Mouse (Mus musculus) limb, embryonic 11.5 days (tissue): ENCODE data around the gene Megf8. TPM values are rescaled to one million over a fixed set of nuclear protein-coding genes. Genes with fewer than 3 reads are reported as not detected.

Experiments
- ATAC-seq: fragments of 200-750 bp; cut with Nextera tagmentation; 2 replicates; pipeline ENCODE4 v1.8.0; 2017; ENCODE audit warnings: low read depth; ENCODE audit not compliant: insufficient number of reproducible peaks, low FRiP score, low TSS enrichment
- DNase-seq: peaks from one replicate; pipeline ENCODE4 v3.0.0-alpha.2; 2015; ENCODE audit warnings: low spot score
- H3K27ac ChIP-seq: fragments of 300-500 bp; sonication (generic); replicated peaks from 2 replicates; pipeline ENCODE4 v1.5.1; 2014; ENCODE audit warnings: low read depth, mild to moderate bottlenecking, low read length
- H3K27me3 ChIP-seq: fragments of 300-500 bp; sonication (generic); 2 replicates; pipeline ENCODE4 v1.6.1; 2014; ENCODE audit warnings: mild to moderate bottlenecking, low read length, mixed read lengths; ENCODE audit not compliant: control insufficient read depth, insufficient read depth
- H3K36me3 ChIP-seq: fragments of 300-500 bp; sonication (generic); 2 replicates; pipeline ENCODE4 v1.6.1; 2014; ENCODE audit warnings: mild to moderate bottlenecking, low read length, moderate library complexity, mixed read lengths; ENCODE audit not compliant: control insufficient read depth, insufficient read depth
- H3K4me1 ChIP-seq: fragments of 300-500 bp; sonication (generic); 2 replicates; pipeline ENCODE4 v1.6.1; 2014; ENCODE audit warnings: low read length, mixed read lengths; ENCODE audit not compliant: control insufficient read depth, insufficient read depth
- H3K4me2 ChIP-seq: fragments of 300-500 bp; sonication (generic); 2 replicates; pipeline ENCODE4 v1.6.1; 2014; ENCODE audit warnings: low read depth, mild to moderate bottlenecking, moderate library complexity; ENCODE audit not compliant: severe bottlenecking
- H3K4me3 ChIP-seq: fragments of 300-500 bp; sonication (generic); 2 replicates; pipeline ENCODE4 v1.5.1; 2014; ENCODE audit warnings: low read depth, low read length
- H3K9ac ChIP-seq: fragments of 300-500 bp; sonication (generic); 2 replicates; pipeline ENCODE4 v1.6.1; 2014; ENCODE audit warnings: mild to moderate bottlenecking, low read length
- H3K9me3 ChIP-seq: fragments of 300-500 bp; sonication (generic); 2 replicates; pipeline ENCODE4 v1.6.1; 2016; ENCODE audit warnings: low read length; ENCODE audit not compliant: control insufficient read depth
- WGBS: fragments of 180-500 bp; shearing (Covaris S2); extraction: QIAGEN DNeasy Blood & Tissue Kit; methylation state at CpG from one replicate; pipeline ENCODE4 v1.1.7; 2014; 5-methylcytosine and 5-hydroxymethylcytosine counted together
- polyA plus RNA-seq: library from polyadenylated mRNA; unstranded; fragments of >200 nt; fragmentation: Nextera tagmentation; extraction: Ambion mirVana; gene quantifications from 2 replicates; pipeline ENCODE4 v1.2.1, GENCODE M21; 2014

Megf8 gene
- polyA plus RNA-seq, 1 experiment from 2014 or later, result 14.4 TPM

GRCm38 (mm10) chr7:25391856-25392453 is 75.0 kb downstream of the Megf8 start:
- H3K36me3 ChIP-seq, result no peaks in the 10 kb centered on the region
- no peak overlapping the region for H3K9ac ChIP-seq
- H3K27ac ChIP-seq, result no peak overlapping the region
- WGBS, result 73% methylated on average over 2 of the region's 2 CpGs
- no peaks in the 10 kb centered on the region for H3K9me3 ChIP-seq
- H3K27me3 ChIP-seq, result no peaks in the 10 kb centered on the region
- no peak for DNase-seq
- ATAC-seq, result no peak
- no peak overlapping the region for H3K4me2 ChIP-seq
- 0 out of 2 replicates have a peak, but pooled peaks cover 4% of the 10 kb centered on the region for H3K4me1 ChIP-seq
- no peak overlapping the region for H3K4me3 ChIP-seq

GRCm38 (mm10) chr7:25392851-25393250 is 75.9 kb downstream of the Megf8 start:
- no peak for ATAC-seq

GRCm38 (mm10) chr7:25393451-25394210 is 76.7 kb downstream of the Megf8 start:
- H3K27me3 ChIP-seq, result no peaks in the 10 kb centered on the region
- no peak overlapping the region for H3K27ac ChIP-seq
- 79% methylated on average over 8 of the region's 8 CpGs for whole genome bisulfite sequencing
- no peaks in the 10 kb centered on the region for H3K9me3 ChIP-seq
- no peak overlapping the region for H3K4me2 ChIP-seq
- no peaks in the 10 kb centered on the region for H3K36me3 ChIP-seq
- no peak overlapping the region for H3K9ac ChIP-seq
- no peak overlapping the region for H3K4me3 ChIP-seq
- ATAC-seq (no peak), DNase-seq (no peak)
- 0 out of 2 replicates have a peak, but pooled peaks cover 6% of the 10 kb centered on the region for H3K4me1 ChIP-seq

More at GRCm38 (mm10) chr7:25392851-25393250, 75.9 kb downstream of the Megf8 start:
- H3K27me3 ChIP-seq, result no peaks in the 10 kb centered on the region
- DNase-seq, result no peak
- H3K9ac ChIP-seq, result no peak overlapping the region
- no peak overlapping the region for H3K4me3 ChIP-seq
- H3K4me1 ChIP-seq, result 0 out of 2 replicates have a peak, but pooled peaks cover 4% of the 10 kb centered on the region
- no peak overlapping the region for H3K27ac ChIP-seq
- no peaks in the 10 kb centered on the region for H3K36me3 ChIP-seq
- no peaks in the 10 kb centered on the region for H3K9me3 ChIP-seq
- no peak overlapping the region for H3K4me2 ChIP-seq
- WGBS, result 53% methylated on average over 7 of the region's 7 CpGs

- DNase-seq (no peak), ATAC-seq (no peak)
- no peaks in the 10 kb centered on the region for H3K9me3 ChIP-seq
- H3K27ac ChIP-seq, result no peak overlapping the region
- H3K4me3 ChIP-seq, result peak overlapping the region; percentile 72
- H3K4me2 ChIP-seq, result peak overlapping the region; percentile 81
- H3K36me3 ChIP-seq, result no peaks in the 10 kb centered on the region
- no peaks in the 10 kb centered on the region for H3K27me3 ChIP-seq
- 21% methylated on average over 7 of the region's 7 CpGs for WGBS
- H3K9ac ChIP-seq, result peak overlapping the region; percentile 59; the same call in 1 of the 2 replicates
- H3K4me1 ChIP-seq, result 0 out of 2 replicates have a peak, but pooled peaks cover 6% of the 10 kb centered on the region
These were observed 77.8 kb downstream of the Megf8 start for GRCm38 (mm10) chr7:25394754-25395153.

GRCm38 (mm10) chr7:25395186-25395557 is 78.2 kb downstream of the Megf8 start:
- no peaks in the 10 kb centered on the region for H3K9me3 ChIP-seq
- 0 out of 2 replicates have a peak, but pooled peaks have one; percentile 28 for ATAC-seq
- no peaks in the 10 kb centered on the region for H3K36me3 ChIP-seq
- WGBS, result 1% methylated on average over 22 of the region's 22 CpGs
- H3K27me3 ChIP-seq, result no peaks in the 10 kb centered on the region
- no peak for DNase-seq
- H3K9ac ChIP-seq, result peak overlapping the region; percentile 59
- peak overlapping the region; percentile 72 for H3K4me3 ChIP-seq
- peak overlapping the region; percentile 81 for H3K4me2 ChIP-seq
- no peak overlapping the region for H3K27ac ChIP-seq
- H3K4me1 ChIP-seq, result 0 out of 2 replicates have a peak, but pooled peaks cover 9% of the 10 kb centered on the region

GRCm38 (mm10) chr7:25395558-25396521 is 78.9 kb downstream of the Megf8 start:
- no peaks in the 10 kb centered on the region for H3K27me3 ChIP-seq
- H3K36me3 ChIP-seq, result no peaks in the 10 kb centered on the region
- H3K27ac ChIP-seq, result no peak overlapping the region; the same call in 1 of the 2 replicates
- H3K4me2 ChIP-seq, result peak overlapping the region; percentile 81
- H3K4me1 ChIP-seq, result 0 out of 2 replicates have a peak, but pooled peaks cover 9% of the 10 kb centered on the region
- H3K9me3 ChIP-seq, result no peaks in the 10 kb centered on the region
- WGBS, result 7% methylated on average over 49 of the region's 52 CpGs
- ATAC-seq, result peak; percentile 93
- H3K9ac ChIP-seq, result peak overlapping the region; percentile 59
- H3K4me3 ChIP-seq, result peak overlapping the region; percentile 72
- peak; percentile 92 for DNase-seq

- Histone ChIP-seq H3K9me3 (no peaks in the 10 kb centered on the region), H3K4me2 (peak overlapping the region; percentile 4; the same call in 1 of the 2 replicates), H3K36me3 (no peaks in the 10 kb centered on the region), H3K4me3 (no peak overlapping the region), H3K9ac (no peak overlapping the region), H3K4me1 (peaks cover 9% of the 10 kb centered on the region; the same call in 1 of the 2 replicates), H3K27ac (no peak overlapping the region; the same call in 1 of the 2 replicates), H3K27me3 (no peaks in the 10 kb centered on the region)
- no peak for DNase-seq
- WGBS, result 87% methylated on average over 14 of the region's 14 CpGs
- no peak for ATAC-seq
These were observed 79.7 kb downstream of the Megf8 start for GRCm38 (mm10) chr7:25396621-25397020.

GRCm38 (mm10) chr7:25398610-25399009 is 81.6 kb downstream of the Megf8 start, which contains the start of gene Lipe:
TSS of gene Lipe (minus strand) at chr7:25398710.
- DNase-seq, result no peak
- 93% methylated on average over 1 of the region's 1 CpGs for WGBS
- peaks cover 21% of the 10 kb centered on the region for H3K4me1 ChIP-seq
- no peak within 1 kb of the TSS for H3K27ac ChIP-seq
- H3K4me3 ChIP-seq, result no peak within 1 kb of the TSS
- no peak within 1 kb of the TSS; the same call in 1 of the 2 replicates for H3K4me2 ChIP-seq
- no peak for ATAC-seq
- H3K27me3 ChIP-seq, result no peaks in the 10 kb centered on the region
- H3K9me3 ChIP-seq, result no peaks in the 10 kb centered on the region
- no peaks in the 10 kb centered on the region for H3K36me3 ChIP-seq
- no peak within 1 kb of the TSS for H3K9ac ChIP-seq
